Mouse (Mus musculus) neural tube, embryonic 11.5 days (tissue): ENCODE measurements around the gene Plekhm2. TPM values are rescaled to one million over a fixed set of nuclear protein-coding genes. Genes with fewer than 3 reads are reported as not detected.
A peak's percentile ranks its signal among the peaks of the same experiment; 100 is the strongest.

Experiments
- ATAC-seq: fragments of 200-750 bp; cut with Nextera tagmentation; 2 replicates; pipeline ENCODE4 v1.8.0; 2017; ENCODE audit warnings: moderate number of reproducible peaks, mild to moderate bottlenecking, moderate TSS enrichment, moderate library complexity; ENCODE audit not compliant: insufficient read depth, low FRiP score, low TSS enrichment
- DNase-seq: peaks from one replicate; pipeline ENCODE4 v3.0.0-alpha.2; 2015; ENCODE audit warnings: low spot score
- H3K27ac ChIP-seq: fragments of 300-500 bp; sonication (generic); 2 replicates; pipeline ENCODE4 v1.5.1; 2014; ENCODE audit warnings: low read depth, mild to moderate bottlenecking, low read length
- H3K27me3 ChIP-seq: fragments of 300-500 bp; sonication (generic); 2 replicates; pipeline ENCODE4 v1.6.1; 2014; ENCODE audit warnings: mild to moderate bottlenecking, low read length, mixed read lengths; ENCODE audit not compliant: control insufficient read depth, insufficient read depth
- H3K36me3 ChIP-seq: fragments of 300-500 bp; sonication (generic); 2 replicates; pipeline ENCODE4 v1.6.1; 2014; ENCODE audit warnings: mild to moderate bottlenecking, low read length, moderate library complexity, mixed read lengths; ENCODE audit not compliant: control insufficient read depth, insufficient read depth
- H3K4me1 ChIP-seq: fragments of 300-500 bp; sonication (generic); 2 replicates; pipeline ENCODE4 v1.6.1; 2014; ENCODE audit warnings: low read length, mixed read lengths; ENCODE audit not compliant: control insufficient read depth, insufficient read depth
- H3K4me2 ChIP-seq: fragments of 300-500 bp; sonication (generic); 2 replicates; pipeline ENCODE4 v1.6.1; 2014; ENCODE audit warnings: low read depth, mild to moderate bottlenecking, moderate library complexity
- H3K4me3 ChIP-seq: fragments of 300-500 bp; sonication (generic); 2 replicates; pipeline ENCODE4 v1.5.1; 2014; ENCODE audit warnings: low read depth, low read length
- H3K9ac ChIP-seq: fragments of 300-500 bp; sonication (generic); 2 replicates; pipeline ENCODE4 v1.6.1; 2014; ENCODE audit warnings: mild to moderate bottlenecking, low read length
- H3K9me3 ChIP-seq: fragments of 300-500 bp; sonication (generic); 2 replicates; pipeline ENCODE4 v1.6.1; 2016; ENCODE audit warnings: low read length; ENCODE audit not compliant: control insufficient read depth
- WGBS: fragments of 180-500 bp; shearing (Covaris S2); extraction: QIAGEN DNeasy Blood & Tissue Kit; methylation state at CpG from one replicate; pipeline ENCODE4 v1.1.7; 2014; 5-methylcytosine and 5-hydroxymethylcytosine counted together
- polyA plus RNA-seq: library from polyadenylated mRNA; unstranded; fragments of >200 nt; fragmentation: Nextera tagmentation; extraction: Ambion mirVana; gene quantifications from 2 replicates; pipeline ENCODE4 v1.2.1, GENCODE M21; 2014

Plekhm2 gene
- polyA plus RNA-seq, result 3.4 and 3.6 TPM in 2 replicates

DNA sequence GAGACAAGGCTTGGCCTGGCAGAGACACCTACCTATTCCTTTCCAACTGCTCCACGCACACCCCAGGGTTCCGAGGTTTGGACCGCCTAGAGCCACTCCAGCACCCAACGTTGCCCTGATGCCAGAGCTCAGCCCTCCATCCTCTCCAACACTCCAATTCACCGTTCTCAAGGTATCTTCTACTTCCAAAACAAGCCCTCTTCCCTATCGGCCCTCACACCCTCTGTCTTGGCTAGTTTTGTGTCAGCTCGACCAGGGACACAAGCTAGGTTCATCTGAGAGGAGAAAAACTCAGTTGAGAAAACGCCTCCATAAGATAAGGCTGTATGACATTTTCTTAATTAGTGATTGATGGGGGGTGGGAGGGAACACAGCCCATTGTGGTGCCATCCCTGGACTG is at the start of gene Plekhm2:
Plekhm2 (minus strand) TSS at position 101 of the 400 bp plus-strand sequence.
- ATAC-seq (no peak), DNase-seq (no peak)
- Histone ChIP-seq H3K27ac (0 out of 2 replicates have a peak within 1 kb of the TSS, but pooled peaks have one; percentile 53), H3K9ac (peak within 1 kb of the TSS; percentile 82), H3K4me1 (peaks cover 7% of the 10 kb centered on the region), H3K9me3 (no peaks in the 10 kb centered on the region), H3K4me3 (peak within 1 kb of the TSS; percentile 82), H3K27me3 (no peaks in the 10 kb centered on the region), H3K36me3 (no peaks in the 10 kb centered on the region), H3K4me2 (peak within 1 kb of the TSS; percentile 91)
- 74% methylated on average over 8 of the region's 8 CpGs for WGBS

GRCm38 (mm10) chr4:141713598-141714142 is 49.0 kb upstream of the Plekhm2 start:
- Histone ChIP-seq H3K27me3 (no peaks in the 10 kb centered on the region), H3K4me3 (no peak overlapping the region), H3K9me3 (no peaks in the 10 kb centered on the region), H3K9ac (no peak overlapping the region), H3K36me3 (peaks cover 9% of the 10 kb centered on the region), H3K4me1 (no peaks in the 10 kb centered on the region), H3K27ac (no peak overlapping the region), H3K4me2 (no peak overlapping the region)
- ATAC-seq (no peak), DNase-seq (no peak)
- 53% methylated on average over 5 of the region's 5 CpGs for WGBS

DNA sequence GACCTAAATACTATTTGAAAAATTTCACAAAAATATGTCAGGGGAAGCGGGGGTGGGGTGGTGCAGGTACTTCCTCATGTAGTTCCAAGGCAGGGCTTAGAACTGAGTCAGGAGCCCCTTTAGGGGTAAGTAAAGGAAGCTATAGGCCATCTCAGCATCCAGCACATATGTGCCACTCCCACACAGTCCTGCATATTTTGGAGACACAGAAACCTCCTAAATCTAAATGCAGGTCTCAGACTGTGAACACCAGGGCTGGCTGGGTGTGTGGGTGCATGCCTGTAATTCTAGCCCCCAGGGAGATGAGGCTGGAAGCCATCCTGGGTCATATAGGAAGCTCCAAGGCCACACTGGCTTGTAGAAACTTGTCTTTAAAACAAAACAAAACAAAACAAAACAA is 46.6 kb upstream of the Plekhm2 start:
- no peak overlapping the region for H3K4me2 ChIP-seq
- no peak overlapping the region for H3K4me3 ChIP-seq
- H3K4me1 ChIP-seq, result no peaks in the 10 kb centered on the region
- WGBS, result 90% methylated on average over 1 of the region's 1 CpGs
- no peaks in the 10 kb centered on the region for H3K9me3 ChIP-seq
- H3K27ac ChIP-seq, result no peak overlapping the region
- ATAC-seq, result no peak
- H3K36me3 ChIP-seq, result peaks cover 12% of the 10 kb centered on the region
- H3K27me3 ChIP-seq, result no peaks in the 10 kb centered on the region
- no peak overlapping the region for H3K9ac ChIP-seq
- no peak for DNase-seq

DNA sequence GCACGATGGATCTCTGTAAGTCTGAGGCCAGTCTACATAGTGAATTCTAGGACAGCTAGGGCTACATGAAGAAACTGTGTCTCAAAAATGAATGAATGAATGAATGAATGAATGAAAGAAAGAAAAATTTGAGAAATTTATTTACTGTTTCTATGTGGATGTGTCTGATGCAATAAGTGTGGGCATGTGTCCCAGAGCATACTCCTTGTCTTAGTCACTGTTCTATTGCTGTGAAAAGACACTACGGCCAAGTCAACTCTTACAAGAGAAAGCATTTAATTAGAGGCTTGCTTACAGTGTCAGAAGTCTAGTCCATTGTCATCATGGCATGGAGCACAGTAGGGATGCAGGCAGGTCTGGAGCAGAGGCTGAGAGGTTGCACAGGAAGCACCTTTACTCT is 44.3 kb upstream of the Plekhm2 start:
- H3K27ac ChIP-seq, result no peak overlapping the region
- H3K9ac ChIP-seq, result no peak overlapping the region
- H3K36me3 ChIP-seq, result peaks cover 27% of the 10 kb centered on the region
- H3K4me1 ChIP-seq, result no peaks in the 10 kb centered on the region
- DNase-seq, result no peak
- H3K27me3 ChIP-seq, result no peaks in the 10 kb centered on the region
- 97% methylated on average over 2 of the region's 2 CpGs for WGBS
- no peak overlapping the region for H3K4me2 ChIP-seq
- no peaks in the 10 kb centered on the region for H3K9me3 ChIP-seq
- no peak overlapping the region for H3K4me3 ChIP-seq
- ATAC-seq, result no peak

DNA sequence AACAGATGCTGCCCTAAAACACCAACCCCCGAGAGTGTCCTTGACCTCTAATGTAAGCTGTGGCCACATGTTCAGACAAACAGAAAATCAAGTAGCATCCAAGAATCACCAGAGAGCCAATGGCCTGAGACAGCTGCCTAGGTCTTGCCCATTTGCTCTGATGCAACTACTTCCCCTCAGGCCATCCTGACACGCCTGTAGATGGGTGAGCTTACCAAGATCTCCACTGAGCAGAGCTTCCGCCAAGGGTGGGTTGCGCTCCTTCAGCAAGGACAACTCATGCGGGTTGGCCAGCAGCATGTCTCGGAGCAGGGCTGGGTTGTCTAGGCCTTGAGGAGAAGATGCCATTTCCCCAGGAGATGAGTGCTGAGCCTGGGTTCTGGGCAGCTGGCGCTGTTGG is 43.3 kb upstream of the Plekhm2 start:
- no peaks in the 10 kb centered on the region for H3K27me3 ChIP-seq
- no peak overlapping the region for H3K4me3 ChIP-seq
- no peak overlapping the region for H3K9ac ChIP-seq
- WGBS, result 92% methylated on average over 7 of the region's 7 CpGs
- no peaks in the 10 kb centered on the region for H3K9me3 ChIP-seq
- peaks cover 27% of the 10 kb centered on the region for H3K36me3 ChIP-seq
- H3K4me2 ChIP-seq, result no peak overlapping the region
- no peaks in the 10 kb centered on the region for H3K4me1 ChIP-seq
- DNase-seq, result no peak
- H3K27ac ChIP-seq, result no peak overlapping the region
- ATAC-seq, result no peak

GRCm38 (mm10) chr4:141705331-141705730 is 40.6 kb upstream of the Plekhm2 start:
- DNase-seq, result no peak

GRCm38 (mm10) chr4:141704625-141705024 is 39.9 kb upstream of the Plekhm2 start:
- no peak for ATAC-seq
- Histone ChIP-seq H3K36me3 (peaks cover 26% of the 10 kb centered on the region), H3K27ac (no peak overlapping the region), H3K4me2 (no peak overlapping the region), H3K4me1 (no peaks in the 10 kb centered on the region), H3K27me3 (no peaks in the 10 kb centered on the region), H3K9ac (no peak overlapping the region), H3K4me3 (no peak overlapping the region), H3K9me3 (no peaks in the 10 kb centered on the region)
- WGBS, result 89% methylated on average over 2 of the region's 2 CpGs
- DNase-seq, result no peak

More at GRCm38 (mm10) chr4:141705331-141705730, 40.6 kb upstream of the Plekhm2 start:
- Histone ChIP-seq H3K36me3 (peaks cover 28% of the 10 kb centered on the region), H3K4me1 (no peaks in the 10 kb centered on the region), H3K4me2 (no peak overlapping the region), H3K9me3 (no peaks in the 10 kb centered on the region), H3K4me3 (no peak overlapping the region), H3K9ac (no peak overlapping the region), H3K27me3 (no peaks in the 10 kb centered on the region), H3K27ac (no peak overlapping the region)
- 91% methylated on average over 4 of the region's 4 CpGs for WGBS
- ATAC-seq, result no peak

DNA sequence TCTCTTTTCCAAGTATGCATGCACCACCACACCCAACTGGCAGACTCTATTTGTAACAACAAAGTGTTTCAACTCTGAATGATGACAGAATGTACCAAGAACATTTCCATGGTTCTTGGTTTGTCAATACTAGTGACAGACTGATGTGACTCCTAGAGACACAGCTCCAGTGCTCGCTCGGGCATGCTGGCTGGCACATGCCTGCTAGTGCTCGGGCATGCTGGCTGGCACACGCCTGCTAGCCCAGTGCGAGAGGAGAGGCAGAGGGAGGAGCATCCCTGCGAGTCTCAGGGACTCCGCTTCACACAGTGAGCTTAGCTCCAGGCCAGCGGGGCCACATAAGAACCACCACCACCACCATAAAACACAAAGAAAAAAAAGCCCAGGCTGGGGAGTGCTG is 30.0 kb upstream of the Plekhm2 start:
- Histone ChIP-seq H3K27me3 (no peaks in the 10 kb centered on the region), H3K4me3 (no peak overlapping the region), H3K4me2 (no peak overlapping the region), H3K36me3 (peaks cover 17% of the 10 kb centered on the region), H3K9me3 (no peaks in the 10 kb centered on the region), H3K4me1 (no peaks in the 10 kb centered on the region), H3K27ac (no peak overlapping the region), H3K9ac (no peak overlapping the region)
- DNase-seq (no peak), ATAC-seq (no peak)
- WGBS, result 94% methylated on average over 8 of the region's 8 CpGs

- Histone ChIP-seq H3K27ac (no peak overlapping the region), H3K4me1 (no peaks in the 10 kb centered on the region), H3K4me3 (no peak overlapping the region), H3K9me3 (no peaks in the 10 kb centered on the region), H3K9ac (no peak overlapping the region), H3K36me3 (peaks cover 17% of the 10 kb centered on the region), H3K4me2 (no peak overlapping the region), H3K27me3 (no peaks in the 10 kb centered on the region)
- ATAC-seq, result no peak
- 94% methylated on average over 8 of the region's 8 CpGs for WGBS
- DNase-seq, result no peak
Observed at GRCm38 (mm10) chr4:141688505-141688904, 23.8 kb upstream of the Plekhm2 start.
